Mouse (Mus musculus) right cerebral cortex, postnatal 10 days (tissue): ENCODE measurements around the gene Fbxw5.

ENCODE experiments used
- DNase-seq, 2 experiments: peaks; one replicate each; pipeline ENCODE4 v3.0.0; 2021; ENCODE audit warnings: low spot score in 2 of 2

The Fbxw5 gene

GRCm38 (mm10) chr2:25477967-25478675 lies 22.4 kb upstream of the Fbxw5 start:
- peak; percentile 63 to 68 for DNase-seq

DNA sequence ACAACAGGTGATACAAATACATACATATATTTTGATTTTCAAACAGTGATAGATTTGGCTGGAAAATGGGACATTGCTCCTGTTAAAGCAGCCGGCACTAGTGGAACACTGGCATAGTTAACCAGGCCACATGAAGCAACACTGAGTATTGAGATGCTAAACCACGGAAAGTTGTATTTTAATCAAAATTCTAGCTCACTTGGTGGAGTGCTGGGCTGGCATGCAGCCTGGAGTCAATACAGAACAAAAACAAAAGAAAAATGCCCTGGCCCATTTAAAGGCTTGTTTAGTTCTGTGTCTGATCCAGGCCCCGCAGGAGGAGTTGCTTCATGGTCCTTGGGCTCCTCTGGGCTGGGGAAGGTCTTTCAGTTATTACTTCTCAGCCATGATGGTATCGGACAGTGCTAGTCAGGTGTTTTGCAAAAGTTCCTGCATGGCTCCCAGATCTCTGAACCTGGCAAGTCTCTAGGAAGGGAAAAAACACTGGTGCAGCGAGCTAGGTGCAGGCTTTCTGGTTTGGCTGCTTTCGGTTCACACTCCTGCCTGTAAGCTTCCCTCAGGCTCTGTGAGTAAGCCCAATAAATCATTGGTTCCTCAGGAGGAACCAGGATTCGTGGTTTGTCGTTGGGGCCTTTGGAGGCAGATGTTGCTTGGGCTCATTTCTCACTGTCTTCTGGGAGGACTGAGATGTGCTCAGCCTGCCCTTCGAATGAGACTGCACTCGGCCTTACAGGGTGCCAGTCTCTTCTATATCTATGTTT lies 20.8 kb upstream of the Fbxw5 start:
- peak in 1 of 2 experiments; percentile 34 for DNase-seq

DNA sequence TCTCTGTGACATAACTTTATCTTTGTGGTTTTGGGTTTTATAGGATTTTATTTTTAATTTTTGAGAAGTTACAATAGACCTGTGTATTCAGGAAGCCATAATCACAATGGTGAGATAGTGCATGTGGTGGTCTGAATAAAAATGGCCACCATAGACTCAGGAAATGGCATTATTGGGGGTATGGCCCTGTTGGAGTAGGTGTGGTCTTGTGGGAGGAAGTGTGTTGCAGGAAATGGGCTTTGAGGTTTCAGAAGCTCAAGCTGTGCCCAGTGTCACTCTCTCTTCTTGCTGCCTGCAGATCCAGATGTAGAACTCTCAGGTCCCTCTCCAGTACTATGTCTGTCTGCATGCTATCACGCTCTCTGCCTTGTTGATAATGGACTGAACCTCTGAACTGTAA lies 20.0 kb upstream of the Fbxw5 start:
- DNase-seq = no peak

DNA sequence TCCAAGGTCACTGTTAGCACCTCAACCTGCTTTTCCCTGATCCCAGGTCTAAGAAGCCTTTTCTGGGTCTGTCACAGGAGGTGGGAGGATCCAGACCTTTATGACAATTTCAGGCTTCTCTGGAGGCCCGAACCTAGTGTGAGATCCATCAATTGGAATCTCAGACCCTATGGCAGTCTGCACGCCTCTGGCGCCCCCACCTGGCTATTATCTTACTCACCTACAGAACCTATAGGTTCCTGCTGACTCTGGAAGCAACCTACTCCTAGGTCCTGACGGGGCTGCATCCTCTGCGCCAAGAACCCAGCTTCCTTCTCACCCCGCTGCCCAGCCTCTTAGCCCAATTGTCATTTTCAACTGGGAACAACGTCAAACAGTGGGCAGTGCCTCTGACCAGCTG lies 17.6 kb upstream of the Fbxw5 start:
- DNase-seq = no peak

GRCm38 (mm10) chr2:25484901-25485647 lies 15.5 kb upstream of the Fbxw5 start:
- no peak for DNase-seq

- DNase-seq = no peak
These were observed 12.4 kb upstream of the Fbxw5 start for GRCm38 (mm10) chr2:25487965-25488670.

- no peak for DNase-seq
These were observed 11.9 kb upstream of the Fbxw5 start for GRCm38 (mm10) chr2:25488671-25489068.

DNA sequence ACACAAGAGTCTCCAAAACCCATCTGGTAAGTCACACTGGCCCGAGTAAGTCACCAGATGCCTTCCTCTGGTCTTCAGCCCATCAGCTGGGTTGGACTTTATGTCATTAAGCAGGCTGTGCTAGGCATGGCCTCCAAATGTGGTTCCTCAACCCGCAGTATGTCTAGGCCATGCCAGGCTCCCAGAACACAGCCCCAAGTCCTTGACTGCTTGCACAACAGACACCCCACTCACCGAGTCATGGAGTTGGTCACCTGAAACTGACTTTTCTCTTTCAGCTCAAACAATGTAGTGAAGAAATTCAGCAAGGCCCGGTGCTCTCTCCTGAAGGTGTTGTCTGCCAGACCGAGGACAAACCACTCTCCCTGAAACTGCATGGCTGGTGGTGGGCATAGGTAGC lies 7.6 kb upstream of the Fbxw5 start:
- no peak for DNase-seq

- no peak for DNase-seq
These were observed 7.0 kb upstream of the Fbxw5 start, which contains the start of gene Lcn12 for GRCm38 (mm10) chr2:25493476-25493961. Gene Lcn12, minus strand, starts transcription at chr2:25493911.

DNA sequence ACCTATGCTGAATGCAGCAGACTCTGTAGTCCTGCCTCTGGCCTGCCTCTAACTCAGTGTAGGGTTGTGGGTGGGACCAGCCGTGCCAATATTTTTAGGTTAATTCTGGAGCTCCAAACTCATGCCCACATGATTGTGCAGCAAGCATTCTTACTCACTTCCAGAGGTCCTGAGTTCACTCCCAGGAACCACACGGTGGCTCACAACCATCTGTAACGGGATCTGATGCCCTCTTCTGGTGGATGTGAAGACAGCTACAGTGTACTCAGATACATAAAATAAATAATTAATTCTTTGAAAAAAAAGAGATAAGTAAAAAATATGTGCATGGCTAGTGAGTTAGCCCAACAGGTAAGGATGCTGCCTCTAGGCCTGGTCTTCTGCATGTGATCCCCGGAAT lies 4.1 kb upstream of the Fbxw5 start:
- DNase-seq = no peak

DNA sequence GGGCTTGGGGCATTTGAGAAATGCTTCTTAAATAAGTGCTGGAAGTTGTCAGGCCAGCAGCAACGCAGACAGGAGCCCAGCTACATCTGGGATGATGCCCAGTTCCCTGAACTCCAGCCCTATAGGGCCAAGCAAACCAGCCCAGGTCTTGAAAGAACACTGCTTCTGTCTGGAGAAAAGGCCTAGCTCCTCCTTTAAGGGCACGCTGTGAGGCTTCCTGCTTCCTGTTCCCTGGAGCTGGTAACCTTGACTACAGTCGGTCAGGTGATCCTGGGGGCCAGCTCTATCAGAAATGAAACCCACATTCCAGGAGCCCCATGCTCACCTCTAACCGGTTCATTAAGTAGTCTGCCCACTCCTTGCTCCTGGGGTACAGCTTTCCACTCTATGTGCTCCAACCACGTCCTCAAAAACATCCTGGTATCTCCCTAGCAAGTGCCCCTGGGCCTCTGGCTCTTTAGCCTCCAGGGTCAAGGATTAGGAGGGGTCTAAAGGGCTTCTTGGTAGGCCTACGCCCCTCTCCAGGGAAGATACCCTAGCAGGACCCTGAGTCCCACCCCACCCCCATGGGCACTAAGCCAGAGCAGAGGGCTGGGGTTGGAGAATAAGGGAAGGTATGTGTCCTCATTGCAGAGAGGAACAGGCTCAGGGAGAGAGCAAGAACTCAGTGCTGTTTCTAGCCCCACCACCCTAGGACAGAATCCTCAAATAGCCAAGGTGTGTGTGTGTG lies 2.5 kb upstream of the Fbxw5 start:
- DNase-seq = no peak

GRCm38 (mm10) chr2:25498622-25499478 lies 1.7 kb upstream of the Fbxw5 start:
- peak in 1 of 2 experiments; percentile 33 for DNase-seq

DNA sequence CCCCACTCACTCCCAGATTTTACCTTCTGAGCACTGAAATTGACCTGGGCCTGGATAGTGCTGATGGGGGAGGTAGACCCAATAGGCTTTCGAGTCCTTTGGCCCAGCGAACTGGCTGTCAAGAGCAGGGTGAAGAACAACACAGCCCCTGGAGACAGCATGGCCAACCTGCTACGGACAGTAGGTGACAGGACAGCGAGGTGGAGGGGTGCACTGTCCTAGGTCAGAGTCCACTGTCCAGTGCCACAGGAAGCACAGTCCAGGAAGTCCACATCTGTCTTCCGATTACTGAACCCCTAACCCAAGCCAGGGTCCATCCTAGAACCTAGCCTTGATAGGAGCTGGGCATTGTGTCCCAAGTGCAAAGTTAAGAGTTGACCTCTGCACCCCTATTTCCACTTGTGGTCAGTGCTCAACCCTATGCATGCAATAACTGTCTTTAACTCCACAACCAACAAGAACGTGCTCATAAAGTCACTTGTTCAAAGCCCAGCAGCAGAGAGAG lies 427 bp upstream of the Fbxw5 start:
- peak; percentile 28 to 44 for DNase-seq

GRCm38 (mm10) chr2:25501593-25502486 lies 1.3 kb downstream of the Fbxw5 start, which contains the start of gene C8g:
Gene C8g, minus strand, starts transcription at chr2:25501719.
- DNase-seq = peak; percentile 51 to 53

DNA sequence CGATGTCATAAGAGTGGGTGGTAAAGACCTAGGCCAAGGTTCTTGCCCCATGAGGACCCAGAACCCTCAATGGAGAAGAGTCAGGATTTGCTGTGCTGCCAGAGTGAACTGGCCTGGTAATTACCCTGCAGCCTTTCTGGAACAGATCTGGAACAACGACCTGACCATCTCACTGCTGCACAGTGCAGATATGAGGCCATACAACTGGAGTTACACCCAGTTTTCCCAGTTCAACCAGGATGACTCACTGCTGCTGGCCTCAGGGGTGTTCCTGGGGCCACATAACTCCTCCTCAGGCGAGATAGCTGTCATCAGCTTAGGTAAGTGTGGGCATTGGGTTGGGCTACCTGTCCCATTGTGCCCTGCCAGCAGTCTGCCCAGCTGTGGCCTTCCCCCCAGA lies 2.2 kb downstream of the Fbxw5 start:
- no peak for DNase-seq

DNA sequence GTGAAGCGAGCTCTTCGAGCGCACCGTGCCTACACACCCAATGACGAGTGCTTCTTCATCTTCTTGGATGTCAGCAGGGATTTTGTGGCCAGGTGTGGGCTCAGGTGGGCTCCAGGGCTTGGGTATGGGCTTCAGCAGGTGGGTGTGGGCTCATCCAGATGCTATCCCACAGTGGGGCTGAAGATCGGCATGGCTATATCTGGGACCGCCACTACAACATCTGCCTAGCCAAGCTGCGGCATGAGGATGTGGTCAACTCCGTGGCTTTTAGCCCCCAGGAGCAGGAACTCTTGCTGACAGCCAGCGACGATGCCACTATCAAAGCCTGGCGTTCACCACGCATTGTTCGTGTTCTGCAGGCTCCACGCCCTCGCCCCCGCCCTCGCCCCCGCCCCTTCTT lies 4.0 kb downstream of the Fbxw5 start:
- no peak for DNase-seq

DNA sequence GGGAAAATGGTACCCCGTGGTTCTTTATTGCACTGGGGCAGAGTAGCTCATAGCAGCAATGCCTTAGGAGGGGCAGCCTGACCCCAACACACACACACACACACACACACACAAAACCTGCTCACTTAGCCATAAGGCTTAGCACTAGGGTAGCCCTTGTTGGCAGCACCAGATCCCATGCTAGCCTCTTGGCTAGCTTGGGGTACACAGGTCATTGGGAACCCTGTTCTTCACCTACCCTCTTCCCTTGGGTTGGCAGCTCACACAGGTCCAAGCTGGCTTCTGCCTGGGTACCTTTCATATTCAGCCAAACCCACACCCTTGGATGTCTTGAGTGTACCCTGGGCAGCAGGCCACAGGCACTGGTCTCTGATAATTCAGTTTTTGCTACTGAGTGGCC lies 4.5 kb downstream of the Fbxw5 start:
- DNase-seq = no peak

DNA sequence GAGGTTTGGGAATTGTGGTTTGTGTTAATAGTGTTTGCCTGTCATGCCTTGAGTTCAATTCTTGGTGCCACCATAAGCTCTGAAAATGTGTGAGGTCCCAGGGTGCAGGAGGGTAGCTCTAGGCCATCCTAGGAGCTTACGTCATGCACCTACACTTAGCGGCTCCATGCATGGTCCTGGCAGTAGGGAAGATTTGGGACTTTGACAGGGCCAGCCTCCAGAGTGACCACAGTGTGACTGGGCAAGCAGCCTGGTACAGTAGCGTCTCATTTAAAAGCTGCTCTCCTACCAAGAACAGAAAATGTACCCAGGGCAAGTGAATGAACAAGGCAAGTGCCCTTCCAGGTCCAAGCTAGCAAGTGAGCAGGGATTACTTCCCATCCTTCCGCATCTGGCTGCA lies 5.3 kb downstream of the Fbxw5 start:
- DNase-seq = no peak

DNA sequence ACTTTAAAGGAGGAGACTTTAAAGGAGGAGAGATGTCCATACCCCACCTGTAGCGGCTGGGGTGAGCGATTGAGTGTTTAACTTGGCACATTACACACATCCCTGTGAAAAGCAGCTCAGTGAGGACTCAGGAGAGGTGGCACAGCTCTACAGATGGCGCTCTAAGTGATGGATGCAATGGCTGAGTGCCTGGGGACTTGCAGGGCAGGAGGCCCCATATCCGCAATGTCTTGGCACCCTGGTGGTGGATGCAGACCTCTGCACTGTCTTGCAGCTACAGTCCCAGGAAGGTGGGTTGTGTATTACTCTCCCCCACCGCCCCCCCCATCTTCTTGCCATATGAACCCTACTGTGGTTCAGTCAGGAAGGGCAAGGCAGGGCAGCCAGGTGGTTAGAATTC lies 6.4 kb downstream of the Fbxw5 start:
- no peak for DNase-seq
